In genomic region chr8:78810207-78810675, GRCm38 (mm10) we compare ENCODE assay signal across 10 mouse cellular contexts. TPM values are rescaled to one million over a fixed set of nuclear protein-coding genes. Genes with fewer than 3 reads are reported as not detected.
DNase-seq lines count a peak whose midpoint lies in the region; ATAC-seq lines count a peak whose summit lies in the region.
"Had no signal": no experiment of that assay in that cellular context is flagged by ENCODE, and none has a peak within 500 bp of the region (broad histone marks: within the 10 kb centered on the region; RNA-seq: fewer than 3 reads in every experiment).

No protein-coding gene starts in this region.

- H3K4me1 ChIP-seq in liver, embryonic 15.5 days (replicated peaks): no peaks in the 10 kb centered on the region
- peaks cover 24% of the 10 kb centered on the region for H3K4me1 ChIP-seq in forebrain, embryonic 13.5 days

- no peak for DNase-seq in liver
- DNase-seq in layer of hippocampus, adult 8-10 months (ENCODE audit: low spot score in 2 of 2): peak; percentile 37 to 44
- DNase-seq in right cerebral cortex, postnatal 4 days: no peak
- DNase-seq in right cerebral cortex, adult 2 months (ENCODE audit: low spot score in 2 of 2): no peak
- no peak for DNase-seq in left cerebral cortex, postnatal 10 days (ENCODE audit: extremely low spot score in 1 of 2, low spot score in 2 of 2)

- no peak for ATAC-seq in liver, embryonic 15.5 days (ENCODE audit: insufficient read depth)
- ATAC-seq in forebrain, embryonic 13.5 days: peak; percentile 66
- peak; percentile 56; the same call in 1 of the 2 replicates for ATAC-seq in neutrophil, adult 5-6 weeks (ENCODE audit: extremely low read depth, insufficient number of reproducible peaks, low FRiP score, poor library complexity, severe bottlenecking)
- ATAC-seq: CD4-positive, CD25-positive, alpha-beta regulatory T cell, adult 4 months; intestine, embryonic 16.5 days had no signal

- H3K9me3 ChIP-seq in liver, embryonic 15.5 days (replicated peaks): no peaks in the 10 kb centered on the region
- H3K9me3 ChIP-seq in forebrain, embryonic 13.5 days (replicated peaks): no peaks in the 10 kb centered on the region

- H3K27me3 ChIP-seq in liver, embryonic 15.5 days: no peaks in the 10 kb centered on the region
- no peaks in the 10 kb centered on the region for H3K27me3 ChIP-seq in forebrain, embryonic 13.5 days

- no peak overlapping the region for H3K4me3 ChIP-seq in liver, embryonic 15.5 days (replicated peaks)
- no peak overlapping the region for H3K4me3 ChIP-seq in forebrain, embryonic 13.5 days

- intact Hi-C loops in left cerebral cortex, postnatal 10 days (cut with DNase I): no loop called here

- peaks cover 74% of the 10 kb centered on the region for H3K36me3 ChIP-seq in liver, embryonic 15.5 days (replicated peaks)
- peaks cover 62% of the 10 kb centered on the region for H3K36me3 ChIP-seq in forebrain, embryonic 13.5 days (ENCODE audit: poor library complexity, severe bottlenecking)

- 64% methylated on average over 9 of the region's 9 CpGs for WGBS in liver, embryonic 15.5 days (ENCODE audit: insufficient replicate concordance)
- 42% methylated on average over 9 of the region's 9 CpGs for WGBS in forebrain, embryonic 13.5 days

- H3K9ac ChIP-seq in liver, embryonic 15.5 days: no peak overlapping the region
- H3K9ac ChIP-seq in forebrain, embryonic 13.5 days: 0 out of 2 replicates have a peak overlapping the region, but pooled peaks have one; percentile 1

- 0 out of 2 replicates have a peak overlapping the region, but pooled peaks have one; percentile 19 for H3K27ac ChIP-seq in liver, embryonic 15.5 days (replicated peaks)
- H3K27ac ChIP-seq in forebrain, embryonic 13.5 days: peak overlapping the region; percentile 53

- H3K4me2 ChIP-seq in liver, embryonic 15.5 days: no peak overlapping the region
- no peak overlapping the region for H3K4me2 ChIP-seq in forebrain, embryonic 13.5 days

RNA-seq across cellular contexts. Expression of gene Lsm6, which starts 10.7 kb away (rescaled TPM):
- polyA plus RNA-seq in liver, embryonic 15.5 days (2015; fragmentation: Nextera tagmentation; extraction: Ambion mirVana): 80.6 and 90.2 TPM in 2 replicates
- 236 and 244 TPM in 2 replicates for polyA plus RNA-seq in forebrain, embryonic 13.5 days (2015; fragmentation: Nextera tagmentation; extraction: Ambion mirVana)
- total RNA-seq in layer of hippocampus, adult 8-10 months (2022): 10 to 100 TPM; 45.7 to 55.7 (median 53.8) TPM
- total RNA-seq in neutrophil, adult 5-6 weeks (2017): 64.8 and 65.3 TPM in 2 replicates
- total RNA-seq in left cerebral cortex, postnatal 10 days (2021): 10 to 100 TPM; 59.5 to 61.2 TPM

Comparison
In these comparisons a context has a peak if more than half of its experiments do, and no peak if none do; other contexts are left out.
1. DNase-seq: peak in layer of hippocampus, adult 8-10 months (2 of 2); none in liver (single experiment), right cerebral cortex, postnatal 4 days (single experiment), right cerebral cortex, adult 2 months (0 of 2) and left cerebral cortex, postnatal 10 days (0 of 2).